Mouse (Mus musculus) cortical plate, adult 2 months (tissue): ENCODE results near the gene Tlx3. TPM values are rescaled to one million over a fixed set of nuclear protein-coding genes. Genes with fewer than 3 reads are reported as not detected.

Experiments
- H3K27ac ChIP-seq: fragments of 200-500 bp; 2 replicates; pipeline ENCODE4 v1.5.1; 2012; ENCODE audit warnings: low read length, control low read depth, inconsistent platforms; ENCODE audit not compliant: insufficient read depth
- H3K4me1 ChIP-seq: fragments of 200-500 bp; 2 replicates; pipeline ENCODE4 v1.6.1; 2011; ENCODE audit warnings: low read length; ENCODE audit not compliant: control insufficient read depth, insufficient read depth
- H3K4me3 ChIP-seq: fragments of 200-500 bp; 2 replicates; pipeline ENCODE4 v1.5.1; 2011; ENCODE audit warnings: mild to moderate bottlenecking, low read length, control low read depth; ENCODE audit not compliant: insufficient read depth
- CTCF ChIP-seq: fragments of 200-500 bp; IDR thresholded peaks from 2 replicates; pipeline ENCODE4 v1.5.1; 2011; ENCODE audit warnings: mild to moderate bottlenecking, control low read depth, low read length; ENCODE audit not compliant: insufficient read depth; ENCODE audit errors: extremely low read depth
- POLR2A ChIP-seq: fragments of 200-500 bp; IDR thresholded peaks from 2 replicates; pipeline ENCODE4 v1.6.1; 2011; ENCODE audit warnings: mild to moderate bottlenecking, low read length, control low read depth; ENCODE audit not compliant: insufficient read depth; ENCODE audit errors: extremely low read depth
- polyA plus RNA-seq: library from polyadenylated mRNA; depleted of rRNA; stranded (reverse); fragments of >200 nt; gene quantifications from 2 replicates; pipeline ENCODE4 v1.2.3, GENCODE M21; 2012; rRNA removed

The Tlx3 gene
- polyA plus RNA-seq, result not detected in 2 replicates

- no peak within 1 kb of the TSS for H3K27ac ChIP-seq
Measured at GRCm38 (mm10) chr11:33203383-33204328, at the start of gene Tlx3. Gene Tlx3, minus strand, starts transcription at chr11:33203589.

GRCm38 (mm10) chr11:33240295-33240694 is 36.9 kb upstream of the Tlx3 start:
- H3K4me3 ChIP-seq, result no peak overlapping the region
- no peak overlapping the region for H3K27ac ChIP-seq
- no peaks in the 10 kb centered on the region for H3K4me1 ChIP-seq
- no peak for TF ChIP-seq CTCF
- TF ChIP-seq POLR2A, result no peak

More at GRCm38 (mm10) chr11:33203383-33204328, at the start of gene Tlx3:
- no peaks in the 10 kb centered on the region for H3K4me1 ChIP-seq
- no peak within 1 kb of the TSS for H3K4me3 ChIP-seq
- TF ChIP-seq CTCF (no peak), POLR2A (no peak)

DNA sequence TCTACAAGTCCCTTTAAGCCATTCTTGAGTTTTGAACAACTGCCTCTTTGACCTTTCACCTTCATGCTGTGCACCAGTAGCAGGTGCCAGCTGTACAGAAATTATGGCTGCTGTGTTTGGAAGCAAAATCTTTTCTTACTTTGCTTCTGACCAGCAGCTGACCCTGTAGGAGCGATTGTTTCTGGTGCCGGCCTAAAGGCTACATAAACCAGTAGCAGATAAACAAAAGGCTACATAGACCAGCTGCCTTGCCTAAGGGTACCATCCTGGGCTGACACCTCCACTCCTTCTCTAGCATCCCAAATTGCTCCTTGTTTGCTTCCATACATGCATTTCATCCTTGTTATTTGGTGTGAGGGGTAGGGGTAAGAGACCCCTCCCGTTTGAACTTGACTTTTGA is 30.7 kb upstream of the Tlx3 start:
- no peak for TF ChIP-seq POLR2A
- TF ChIP-seq CTCF, result no peak
- no peaks in the 10 kb centered on the region for H3K4me1 ChIP-seq
- H3K27ac ChIP-seq, result no peak overlapping the region
- no peak overlapping the region for H3K4me3 ChIP-seq

- TF ChIP-seq POLR2A (no peak), CTCF (no peak)
- Histone ChIP-seq H3K27ac (no peak overlapping the region), H3K4me1 (no peaks in the 10 kb centered on the region), H3K4me3 (no peak overlapping the region)
Measured at GRCm38 (mm10) chr11:33232056-33232455, 28.7 kb upstream of the Tlx3 start.

GRCm38 (mm10) chr11:33228186-33228585 is 24.8 kb upstream of the Tlx3 start:
- Histone ChIP-seq H3K4me1 (no peaks in the 10 kb centered on the region), H3K4me3 (no peak overlapping the region), H3K27ac (no peak overlapping the region)
- TF ChIP-seq POLR2A, result no peak
- TF ChIP-seq CTCF, result no peak

DNA sequence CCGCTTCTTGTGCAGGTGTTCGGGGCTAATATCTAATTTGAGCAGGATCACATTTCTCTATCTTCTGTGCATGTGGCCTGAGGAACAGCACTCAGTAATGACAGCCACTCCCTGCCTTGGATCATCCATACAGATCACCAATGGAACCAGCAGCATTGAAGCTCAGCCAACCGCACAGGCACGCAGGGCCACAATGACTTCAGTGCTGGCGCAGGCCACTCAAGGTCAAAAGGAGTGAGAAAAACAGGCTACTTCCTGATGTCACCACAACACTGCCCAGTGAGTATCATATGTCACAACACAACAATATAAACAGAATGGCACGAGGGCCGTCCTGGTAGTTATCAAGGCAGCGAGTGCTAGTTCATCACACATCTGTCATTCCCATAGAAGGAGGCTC is 23.1 kb upstream of the Tlx3 start:
- no peak for TF ChIP-seq POLR2A
- no peak for TF ChIP-seq CTCF
- Histone ChIP-seq H3K4me1 (peaks cover 3% of the 10 kb centered on the region; the same call in 1 of the 2 replicates), H3K4me3 (no peak overlapping the region), H3K27ac (no peak overlapping the region)

- Histone ChIP-seq H3K27ac (no peak overlapping the region), H3K4me1 (peaks cover 3% of the 10 kb centered on the region; the same call in 1 of the 2 replicates), H3K4me3 (no peak overlapping the region)
- no peak for TF ChIP-seq POLR2A
- TF ChIP-seq CTCF, result no peak
Measured at GRCm38 (mm10) chr11:33221566-33222365, 18.4 kb upstream of the Tlx3 start.

DNA sequence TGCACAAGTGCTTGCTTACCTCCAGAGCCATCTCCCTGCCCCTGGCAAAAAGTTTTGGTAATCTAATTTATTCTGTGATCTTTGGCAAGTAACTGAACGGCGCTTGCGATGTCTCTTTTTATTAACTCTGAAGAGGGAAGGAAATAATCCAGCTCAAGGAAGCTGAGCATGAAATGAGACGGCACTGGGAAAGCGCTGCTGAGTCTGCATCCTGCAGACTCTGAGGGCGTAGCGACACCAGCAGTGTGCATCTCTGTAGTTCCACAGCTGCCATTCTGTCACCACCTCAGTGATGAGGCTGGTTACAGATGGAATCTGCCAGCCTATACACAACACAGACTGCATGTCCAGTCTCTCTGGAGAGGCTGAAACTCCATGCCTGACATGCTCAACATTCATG is 17.4 kb upstream of the Tlx3 start:
- H3K27ac ChIP-seq, result no peak overlapping the region
- H3K4me1 ChIP-seq, result peaks cover 3% of the 10 kb centered on the region; the same call in 1 of the 2 replicates
- H3K4me3 ChIP-seq, result no peak overlapping the region
- TF ChIP-seq POLR2A (no peak), CTCF (no peak)

GRCm38 (mm10) chr11:33217384-33218079 is 14.1 kb upstream of the Tlx3 start:
- H3K27ac ChIP-seq, result no peak overlapping the region
- H3K4me3 ChIP-seq, result no peak overlapping the region
- peaks cover 3% of the 10 kb centered on the region; the same call in 1 of the 2 replicates for H3K4me1 ChIP-seq
- no peak for TF ChIP-seq POLR2A
- TF ChIP-seq CTCF, result no peak
